Mouse (Mus musculus) urinary bladder, postnatal 25 days (tissue): ENCODE results near the gene Pik3c2b.
"Not testable (repeated sequence)": the region's sequence is repeated elsewhere in the genome, so short reads cannot be mapped to it uniquely, and the experiment has no call there.

Source experiments
- DNase-seq: peaks from one replicate; pipeline ENCODE4 v3.0.0; 2022; ENCODE audit warnings: low spot score

The Pik3c2b gene

DNA sequence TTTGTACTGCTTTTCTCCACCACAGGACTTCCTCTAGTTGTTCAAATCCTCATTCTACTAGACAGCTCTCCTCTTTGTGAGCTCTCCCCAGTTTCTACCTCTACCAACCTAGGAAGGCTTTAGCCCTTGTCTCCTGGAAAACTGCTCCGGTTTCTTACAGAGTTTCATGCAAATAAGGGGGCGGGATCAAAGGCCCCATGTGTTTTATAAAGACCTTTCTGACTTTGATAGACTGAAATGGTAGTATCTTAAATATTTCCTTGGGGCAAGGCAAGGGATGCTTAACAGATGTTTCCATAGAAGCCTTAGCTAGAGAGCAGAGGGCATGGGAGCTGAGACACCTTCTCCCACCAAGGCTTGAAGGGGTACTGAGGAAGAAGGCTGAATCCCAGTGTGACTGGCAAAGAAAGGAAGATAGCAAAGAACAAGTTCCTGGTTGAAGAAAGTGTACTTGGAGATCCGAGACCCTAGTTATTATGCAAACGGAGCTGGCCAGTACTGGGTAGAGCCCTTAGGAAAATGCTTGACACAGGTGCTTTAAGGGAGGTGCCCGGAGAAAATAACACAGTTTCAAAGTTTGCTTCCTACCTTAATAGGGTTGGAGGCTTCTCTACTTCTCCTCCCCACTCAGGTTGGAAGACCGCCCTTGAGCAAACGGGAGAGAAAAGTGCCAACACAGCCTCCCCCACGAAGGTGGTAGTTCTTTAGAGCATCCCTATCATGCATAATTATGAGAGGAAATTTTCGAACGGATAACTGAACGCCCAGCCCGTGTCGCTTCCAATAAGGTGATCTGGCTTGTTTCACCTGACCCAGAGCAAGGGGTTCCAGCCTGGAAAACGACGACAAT is at the start of gene Pik3c2b:
Gene Pik3c2b, plus strand, starts transcription at position 657 of the 850 bp plus-strand sequence.
- DNase-seq = no peak

DNA sequence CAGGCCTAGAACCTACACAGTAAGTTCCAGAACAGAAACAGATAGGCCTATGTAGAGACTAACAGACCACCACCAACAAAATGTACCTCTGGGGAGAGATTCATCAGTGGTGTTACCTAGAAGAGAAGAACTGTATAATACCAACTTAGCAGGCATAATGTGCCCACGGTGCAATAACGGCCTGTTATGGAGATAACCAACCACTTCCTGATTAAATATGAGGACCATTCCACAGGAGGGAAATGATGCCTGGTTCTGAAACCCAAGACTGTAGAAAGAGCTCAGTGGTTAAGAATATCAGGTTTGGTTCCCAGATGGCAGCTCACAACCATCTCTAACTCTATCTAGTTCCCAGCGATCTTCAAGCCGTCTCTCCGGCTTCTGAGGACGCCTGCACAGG is 45.1 kb upstream of the Pik3c2b start:
- DNase-seq = no peak

DNA sequence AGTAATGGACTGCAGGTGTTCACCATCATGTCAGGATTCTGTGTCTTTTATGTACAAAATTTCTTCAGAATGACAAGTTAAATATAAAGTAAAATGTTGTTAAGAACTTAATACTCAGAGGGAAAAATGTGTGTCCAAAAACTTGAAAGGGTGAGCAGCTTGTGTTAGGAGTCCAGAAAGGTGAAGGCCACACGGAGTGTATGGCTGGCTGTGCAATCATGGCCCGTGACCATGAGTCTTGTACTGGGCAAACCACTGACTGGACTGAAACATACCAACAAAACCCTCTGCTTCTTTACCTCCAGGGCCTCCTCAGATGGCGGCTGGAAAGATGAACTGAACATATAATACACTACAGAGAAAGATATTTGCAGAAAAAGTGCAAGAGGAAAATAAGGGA is 38.9 kb upstream of the Pik3c2b start:
- DNase-seq = no peak

- DNase-seq = no peak
Measured at GRCm38 (mm10) chr1:133011955-133012841, 33.3 kb upstream of the Pik3c2b start.

DNA sequence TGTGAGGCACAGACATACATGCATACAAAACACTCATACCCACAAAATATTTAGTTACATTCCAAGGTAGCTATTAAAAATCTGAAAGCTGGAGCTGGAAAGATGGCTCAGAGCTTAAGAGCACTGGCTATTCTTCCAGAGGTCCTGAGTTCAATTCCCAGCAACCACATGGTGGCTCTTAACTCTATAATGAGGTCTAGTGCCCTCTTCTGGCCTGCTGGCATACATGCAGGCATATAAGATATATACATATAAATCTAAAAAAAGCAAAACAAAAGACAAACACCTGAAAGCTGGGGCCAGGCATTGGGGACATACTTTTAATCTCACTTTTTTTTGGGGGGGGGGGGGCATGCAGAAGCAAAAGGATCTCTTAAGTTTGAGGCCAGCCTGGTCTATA is 32.1 kb upstream of the Pik3c2b start:
- no peak for DNase-seq

GRCm38 (mm10) chr1:133014196-133014595 is 31.3 kb upstream of the Pik3c2b start:
- no peak for DNase-seq

DNA sequence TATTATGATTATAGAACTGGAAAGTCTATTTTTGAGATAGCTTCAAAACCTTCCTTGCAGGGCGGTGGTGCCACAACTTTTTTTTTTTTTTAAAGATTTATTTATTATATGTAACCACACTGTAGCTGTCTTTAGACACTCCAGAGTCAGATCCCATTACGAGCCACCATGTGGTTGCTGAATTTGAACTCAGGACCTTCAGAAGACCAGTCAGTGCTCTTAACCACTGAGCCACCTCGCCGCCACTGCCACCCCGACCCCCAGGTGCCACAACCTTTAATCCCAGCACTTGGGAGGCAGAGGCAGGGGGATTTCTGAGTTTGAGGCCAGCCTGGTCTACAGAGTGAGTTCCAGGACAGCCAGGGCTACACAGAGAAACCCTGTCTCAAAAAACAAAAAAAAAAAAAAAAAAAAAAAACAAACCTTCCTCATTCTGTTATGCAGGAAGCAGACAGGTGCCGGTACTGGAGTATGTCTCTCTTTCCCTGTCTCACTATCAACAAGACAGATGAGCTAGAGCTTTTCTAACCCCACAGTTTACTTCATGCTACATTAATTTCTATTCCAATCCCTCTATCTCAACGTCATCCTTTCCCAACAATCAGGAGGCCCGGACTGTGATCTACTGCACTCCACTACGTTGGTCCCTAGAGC is 28.6 kb upstream of the Pik3c2b start:
- DNase-seq = no peak

- no peak for DNase-seq
Measured at GRCm38 (mm10) chr1:133018580-133018979, 26.9 kb upstream of the Pik3c2b start.

DNA sequence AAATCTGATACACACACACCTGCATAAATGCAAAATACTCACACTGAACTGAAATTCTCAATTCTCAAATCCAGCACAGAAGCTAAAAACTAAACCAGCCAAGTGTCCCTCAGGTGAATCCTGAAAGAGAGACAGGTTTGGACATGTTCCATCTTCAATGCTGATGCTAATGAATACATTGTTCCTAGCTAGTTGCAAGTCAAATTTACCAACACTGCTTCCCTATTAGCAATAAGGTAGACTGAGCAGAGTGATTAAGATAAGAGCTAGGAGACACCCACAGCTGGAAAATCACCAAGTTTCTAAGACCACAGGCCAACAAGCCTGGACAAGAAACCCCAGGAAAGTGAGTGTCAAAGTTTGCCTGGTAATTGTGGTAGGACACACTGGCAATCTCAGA is 26.2 kb upstream of the Pik3c2b start:
- DNase-seq = no peak

GRCm38 (mm10) chr1:133020137-133020894 is 25.2 kb upstream of the Pik3c2b start:
- DNase-seq = peak; percentile 9

DNA sequence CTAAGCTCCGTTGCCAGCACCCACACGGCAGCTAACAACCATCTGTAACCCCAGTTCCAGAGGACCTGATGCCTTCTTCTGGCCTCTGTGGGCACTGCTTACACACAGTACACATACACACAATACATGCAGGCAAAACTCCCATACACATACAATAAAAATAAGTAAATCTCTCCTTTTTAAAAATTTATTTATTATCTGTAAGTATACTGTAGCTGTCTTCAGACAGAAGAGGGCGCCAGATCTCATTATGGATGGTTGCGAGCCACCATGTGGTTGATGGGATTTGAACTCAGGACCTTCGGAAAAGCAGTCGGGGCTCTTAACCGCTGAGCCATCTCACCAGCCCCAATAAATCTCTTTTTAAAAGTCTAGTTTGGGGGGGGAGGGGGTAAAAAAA is 24.1 kb upstream of the Pik3c2b start:
- no peak for DNase-seq

DNA sequence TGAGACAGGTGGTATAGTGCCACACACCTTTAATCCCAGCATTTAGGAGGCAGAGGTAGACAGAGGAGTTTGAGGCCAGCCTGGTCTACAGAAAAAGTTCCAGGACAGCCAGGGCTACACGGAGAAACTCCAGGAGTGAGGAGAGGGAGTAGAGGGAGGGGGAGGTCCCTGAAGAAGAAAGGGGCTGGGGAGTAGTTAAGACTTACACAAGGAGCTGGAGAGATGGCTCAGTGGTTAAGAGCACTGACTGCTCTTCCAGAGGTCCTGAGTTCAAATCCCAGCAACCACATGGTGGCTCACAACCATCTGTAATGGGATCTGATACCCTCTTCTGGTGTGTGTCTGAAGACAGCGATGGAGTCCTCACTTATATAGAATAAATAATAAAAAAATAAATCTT is 23.5 kb upstream of the Pik3c2b start:
- not testable (repeated sequence) for DNase-seq

DNA sequence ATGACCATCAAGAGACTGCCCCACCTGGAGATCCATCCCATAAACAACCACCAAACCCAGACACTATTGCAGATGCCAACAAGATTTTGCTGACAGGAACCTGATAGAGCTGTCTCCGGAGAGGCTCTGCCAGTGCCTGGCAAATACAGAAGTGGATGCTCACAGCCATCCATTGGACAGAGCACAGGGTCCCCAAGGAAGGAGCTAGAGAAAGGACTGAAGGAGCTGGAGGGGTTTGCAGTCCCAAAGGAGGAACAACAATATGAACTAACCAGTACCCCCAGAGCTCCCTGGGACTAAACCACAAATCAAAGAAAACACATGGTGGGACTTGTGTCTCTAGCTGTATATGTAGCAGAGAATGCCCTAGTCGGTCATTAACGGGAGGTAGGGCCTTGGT is 21.7 kb upstream of the Pik3c2b start:
- not testable (repeated sequence) for DNase-seq

DNA sequence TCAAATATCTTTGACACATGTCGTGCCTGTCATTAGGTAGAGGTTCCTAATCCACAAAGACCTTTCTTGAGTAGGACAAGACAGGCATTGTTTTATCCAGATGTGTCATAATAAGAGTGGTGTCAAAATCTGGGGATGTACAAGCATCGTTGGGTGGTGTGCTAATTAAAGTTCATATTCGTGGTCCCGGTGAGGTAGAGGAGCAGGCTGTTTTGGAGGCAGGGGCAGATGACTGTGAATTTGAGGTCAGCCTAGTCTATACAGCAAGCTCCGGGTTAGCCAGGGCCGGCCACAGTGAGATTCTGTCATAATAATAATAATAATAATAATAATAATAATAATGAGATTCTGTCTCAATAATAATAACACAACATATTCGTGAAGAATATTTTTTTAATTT is 21.0 kb upstream of the Pik3c2b start:
- no peak for DNase-seq

- DNase-seq = peak; percentile 72
Measured at GRCm38 (mm10) chr1:133025051-133025795, 20.2 kb upstream of the Pik3c2b start.

DNA sequence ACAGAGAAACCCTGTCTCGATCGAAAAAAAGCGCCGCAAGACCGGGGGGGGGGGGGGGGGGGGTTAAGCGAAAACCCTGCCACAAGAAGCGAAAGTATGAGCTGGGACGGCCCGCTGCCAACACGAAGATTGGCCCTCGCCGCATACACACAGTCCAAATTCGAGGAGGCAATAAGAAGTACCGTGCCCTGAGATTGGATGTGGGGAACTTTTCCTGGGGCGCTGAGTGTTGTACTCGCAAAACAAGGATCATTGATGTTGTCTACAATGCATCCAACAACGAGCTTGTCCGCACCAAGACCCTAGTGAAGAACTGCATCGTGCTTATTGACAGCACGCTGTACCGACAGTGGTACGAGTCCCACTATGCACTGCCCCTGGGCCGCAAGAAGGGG is 19.7 kb upstream of the Pik3c2b start:
- DNase-seq = not testable (repeated sequence)

GRCm38 (mm10) chr1:133027126-133027525 is 18.3 kb upstream of the Pik3c2b start:
- no peak for DNase-seq

DNA sequence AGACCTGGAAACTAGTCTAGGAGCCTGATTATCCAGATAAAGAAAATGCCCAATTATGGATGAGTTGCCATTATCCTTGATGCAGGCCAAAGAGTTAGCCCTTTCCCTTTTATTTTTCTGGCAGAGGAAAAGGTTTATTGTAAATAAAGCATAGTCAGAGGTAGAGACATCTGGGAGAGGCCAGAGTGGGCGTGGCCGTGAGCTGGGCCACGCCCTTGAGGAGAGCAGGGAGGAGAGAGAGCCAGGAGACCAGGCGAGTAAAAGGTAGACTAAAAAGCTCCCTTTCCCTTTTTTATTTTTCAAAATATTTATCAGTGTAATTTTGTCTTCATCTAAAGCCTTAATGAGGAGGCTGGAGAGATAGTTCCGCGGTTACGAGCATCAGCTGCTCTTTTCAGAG is 17.5 kb upstream of the Pik3c2b start:
- DNase-seq = no peak

DNA sequence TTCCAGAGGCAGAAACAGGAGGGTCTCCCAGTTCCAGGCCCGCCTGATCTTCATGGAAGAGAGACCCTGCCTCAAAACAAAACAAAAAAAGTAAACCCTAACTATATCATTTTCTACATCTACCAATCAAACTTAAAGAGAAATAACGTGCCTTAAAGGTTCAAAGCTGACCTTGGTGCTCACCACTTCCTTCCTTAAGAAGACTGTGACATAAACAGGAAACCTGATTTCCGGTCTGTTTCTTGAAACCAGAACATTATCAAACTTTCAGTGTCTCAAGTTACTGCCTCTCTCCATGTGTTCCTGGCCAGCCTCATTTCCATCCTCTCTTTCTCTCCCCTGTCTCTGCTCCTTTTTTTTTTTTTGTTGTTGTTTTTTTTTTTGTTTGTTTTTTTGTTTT is 15.7 kb upstream of the Pik3c2b start:
- no peak for DNase-seq

DNA sequence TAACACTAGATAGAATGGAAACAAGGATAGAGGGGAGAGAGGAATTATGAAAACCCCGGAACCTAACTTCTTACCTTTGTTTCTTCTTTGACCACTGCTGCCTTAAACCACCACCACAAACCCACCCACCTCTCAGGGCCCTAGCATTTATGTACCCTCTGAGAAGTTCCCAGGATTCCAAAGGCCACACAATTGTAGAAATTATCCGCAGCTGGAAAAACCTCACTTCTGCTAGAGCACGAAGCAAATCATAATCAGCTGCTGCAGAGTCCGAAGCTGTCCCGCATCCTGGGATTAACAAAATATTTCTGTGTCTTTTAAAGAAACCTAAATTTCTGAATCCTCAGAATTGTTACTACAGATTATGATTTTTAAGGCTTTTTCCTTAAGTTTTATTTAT is 15.0 kb upstream of the Pik3c2b start, which contains the start of gene Mdm4:
Gene Mdm4, minus strand, starts transcription at position 101 of the 400 bp plus-strand sequence.
- DNase-seq = no peak

DNA sequence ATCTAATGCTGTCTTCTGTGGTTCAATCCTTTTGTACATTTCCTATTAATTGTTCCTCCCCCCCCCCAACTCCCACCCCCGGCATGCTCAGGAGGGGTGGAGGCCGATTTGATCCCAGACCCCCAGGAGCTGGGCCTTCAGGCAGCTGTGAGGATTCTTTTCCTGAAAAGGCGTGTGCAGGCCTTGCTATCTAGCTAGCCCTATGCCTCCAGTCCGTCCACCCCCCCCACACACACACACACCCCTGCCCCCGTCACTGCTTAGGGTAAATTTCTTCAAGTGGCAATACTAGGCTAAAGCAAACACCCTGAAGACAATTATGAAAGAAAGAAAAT is 12.5 kb upstream of the Pik3c2b start:
- DNase-seq = no peak
